In the genomic region with DNA sequence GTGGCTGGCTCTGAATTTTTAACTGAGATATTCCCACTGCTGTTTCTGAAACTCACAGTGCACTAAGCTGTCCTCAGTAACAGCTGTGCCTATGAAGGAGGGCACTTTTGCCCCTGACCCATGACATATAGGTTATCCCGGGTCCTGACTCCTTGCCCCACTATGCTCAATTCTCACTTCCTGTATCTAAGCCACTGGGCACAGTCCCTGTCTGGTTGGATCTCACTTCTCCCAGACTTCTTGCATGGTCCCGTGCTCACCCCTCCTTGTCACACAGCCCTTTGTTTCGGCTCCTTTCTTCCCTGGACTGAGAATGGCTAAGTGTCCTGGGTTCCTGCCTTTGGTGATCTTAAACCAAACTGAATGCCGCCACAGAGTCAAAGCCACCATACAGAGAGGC, we compare ENCODE assay signal across 24 mouse cellular contexts. TPM values are rescaled to one million over a fixed set of nuclear protein-coding genes. Genes with fewer than 3 reads are reported as not detected.
A peak's percentile ranks its signal among the peaks of the same experiment; 100 is the strongest.
DNase-seq lines count a peak whose midpoint lies in the region; ATAC-seq and TF ChIP-seq lines count a peak whose summit lies in the region.
"Had no signal": no experiment of that assay in that cellular context is flagged by ENCODE, and none has a peak within 500 bp of the region (broad histone marks: within the 10 kb centered on the region; RNA-seq: fewer than 3 reads in every experiment).

No protein-coding gene starts in this region.

- peaks cover 15% of the 10 kb centered on the region for H3K4me1 ChIP-seq in heart, adult 2 months (ENCODE audit: control insufficient read depth, insufficient read depth, low read length)
- peaks cover 9% of the 10 kb centered on the region; the same call in 1 of the 2 replicates for H3K4me1 ChIP-seq in liver, postnatal 0 days (ENCODE audit: insufficient read depth)
- no peaks in the 10 kb centered on the region for H3K4me1 ChIP-seq in liver, embryonic 11.5 days (replicated peaks; ENCODE audit: control insufficient read depth, insufficient read depth, low read length)
- 0 out of 2 replicates have a peak, but pooled peaks cover 3% of the 10 kb centered on the region for H3K4me1 ChIP-seq in kidney, embryonic 14.5 days (ENCODE audit: control insufficient read depth, insufficient read depth, low read length)
- H3K4me1 ChIP-seq: forebrain, embryonic 15.5 days had no signal

- H3K9ac ChIP-seq in heart, adult 2 months (ENCODE audit: low read depth, low read length) = no peak overlapping the region
- H3K9ac ChIP-seq in liver, postnatal 0 days (replicated peaks) = no peak overlapping the region
- no peak overlapping the region for H3K9ac ChIP-seq in liver, embryonic 11.5 days (ENCODE audit: low read depth, low read length)
- no peak overlapping the region for H3K9ac ChIP-seq in kidney, embryonic 14.5 days (ENCODE audit: low read depth, low read length)
- H3K9ac ChIP-seq: embryonic facial prominence, embryonic 13.5 days; forebrain, embryonic 15.5 days; liver, embryonic 15.5 days; lung, embryonic 15.5 days; neural tube, embryonic 12.5 days had no signal

- no peak for TF ChIP-seq CTCF in heart, adult 2 months (IDR thresholded peaks at IDR 0.05)
- no peak for TF ChIP-seq CTCF in liver, postnatal 0 days (IDR thresholded peaks at IDR 0.05; ENCODE audit: low read depth)

- 0 out of 2 replicates have a peak, but pooled peaks have one; percentile 21 for ATAC-seq in liver, postnatal 0 days
- ATAC-seq in liver, embryonic 11.5 days (replicated peaks; ENCODE audit: low FRiP score) = no peak
- peak; percentile 40; the same call in 1 of the 2 replicates for ATAC-seq in monocyte, adult 5-6 weeks (replicated peaks; ENCODE audit: insufficient number of reproducible peaks, low FRiP score, low TSS enrichment, poor library complexity, severe bottlenecking)
- ATAC-seq in kidney, embryonic 14.5 days (ENCODE audit: low FRiP score, low TSS enrichment) = no peak
- ATAC-seq: forebrain, embryonic 15.5 days; hindbrain, embryonic 16.5 days had no signal

- DNase-seq in heart, adult 2 months = no peak
- no peak for DNase-seq in heart, adult 9 months (ENCODE audit: low spot score in 2 of 2)
- no peak for DNase-seq in liver, postnatal 0 days
- no peak for DNase-seq in liver, embryonic 11.5 days (ENCODE audit: low spot score)
- peak; percentile 22 for DNase-seq in thymus, postnatal 25 days
- DNase-seq in thymus, postnatal 4 days = no peak
- DNase-seq: adrenal gland, postnatal 25 days; cerebellum, adult 11-12 months; cerebellum, adult 9-11 months; layer of hippocampus, postnatal 36 days; left cerebral cortex, postnatal 4 days; liver; right cerebral cortex, adult 18-20 months had no signal

- TF ChIP-seq EP300 in heart, adult 2 months (IDR thresholded peaks at IDR 0.05; ENCODE audit: insufficient read depth, low read depth, low read length) = no peak
- no peak for TF ChIP-seq EP300 in liver, postnatal 0 days (IDR thresholded peaks at IDR 0.05; ENCODE audit: low read depth)

- no peak for TF ChIP-seq POLR2A in heart, adult 2 months (IDR thresholded peaks at IDR 0.05; ENCODE audit: insufficient read depth, low read depth, low read length)

- H3K79me2 ChIP-seq in heart, adult 2 months (replicated peaks; ENCODE audit: control insufficient read depth, insufficient read depth, low read length) = no peaks in the 10 kb centered on the region

- peak overlapping the region; percentile 70 for H3K27ac ChIP-seq in heart, adult 2 months
- no peak overlapping the region for H3K27ac ChIP-seq in liver, postnatal 0 days (ENCODE audit: low read depth)
- no peak overlapping the region for H3K27ac ChIP-seq in liver, embryonic 11.5 days (ENCODE audit: low read depth, low read length)
- no peak overlapping the region for H3K27ac ChIP-seq in kidney, embryonic 14.5 days (ENCODE audit: low read depth, low read length)
- H3K27ac ChIP-seq: embryonic facial prominence, embryonic 13.5 days; forebrain, embryonic 10.5 days; forebrain, embryonic 15.5 days; liver, embryonic 15.5 days; neural tube, embryonic 12.5 days had no signal

- WGBS in heart, adult 2 months = 89% methylated on average over 4 of the region's 4 CpGs
- WGBS in liver, postnatal 0 days (ENCODE audit: insufficient replicate concordance) = 65% methylated on average over 4 of the region's 4 CpGs
- WGBS in liver, embryonic 11.5 days = 88% methylated on average over 4 of the region's 4 CpGs
- 89% methylated on average over 4 of the region's 4 CpGs for WGBS in kidney, embryonic 14.5 days

- no peaks in the 10 kb centered on the region for H3K27me3 ChIP-seq in heart, adult 2 months (ENCODE audit: control insufficient read depth, insufficient read depth, low read length)
- H3K27me3 ChIP-seq in liver, postnatal 0 days (ENCODE audit: insufficient read depth, low read length) = no peaks in the 10 kb centered on the region
- H3K27me3 ChIP-seq in liver, embryonic 11.5 days (replicated peaks; ENCODE audit: control insufficient read depth, insufficient read depth, low read length) = no peaks in the 10 kb centered on the region
- no peaks in the 10 kb centered on the region for H3K27me3 ChIP-seq in kidney, embryonic 14.5 days (ENCODE audit: control insufficient read depth, insufficient read depth, low read length)
- H3K27me3 ChIP-seq: embryonic facial prominence, embryonic 13.5 days; forebrain, embryonic 15.5 days; liver, embryonic 15.5 days; lung, embryonic 15.5 days; neural tube, embryonic 12.5 days had no signal

- no peak overlapping the region for H3K4me2 ChIP-seq in liver, postnatal 0 days (ENCODE audit: low read depth, low read length)
- no peak overlapping the region for H3K4me2 ChIP-seq in liver, embryonic 11.5 days
- H3K4me2 ChIP-seq in kidney, embryonic 14.5 days (replicated peaks; ENCODE audit: low read depth, low read length) = no peak overlapping the region
- H3K4me2 ChIP-seq: embryonic facial prominence, embryonic 13.5 days; forebrain, embryonic 15.5 days; midbrain, embryonic 11.5 days; neural tube, embryonic 12.5 days had no signal

- H3K4me3 ChIP-seq in heart, adult 2 months = no peak overlapping the region
- H3K4me3 ChIP-seq in liver, postnatal 0 days (ENCODE audit: low read depth, low read length) = no peak overlapping the region
- H3K4me3 ChIP-seq in liver, embryonic 11.5 days (ENCODE audit: low read depth, low read length) = no peak overlapping the region
- H3K4me3 ChIP-seq in kidney, embryonic 14.5 days (ENCODE audit: low read length) = no peak overlapping the region
- H3K4me3 ChIP-seq: embryonic facial prominence, embryonic 13.5 days; forebrain, embryonic 10.5 days; forebrain, embryonic 15.5 days; liver, embryonic 15.5 days; lung, embryonic 15.5 days; myocyte; neural tube, embryonic 12.5 days had no signal

- no peaks in the 10 kb centered on the region for H3K9me3 ChIP-seq in liver, postnatal 0 days (ENCODE audit: low read length)
- no peaks in the 10 kb centered on the region for H3K9me3 ChIP-seq in liver, embryonic 11.5 days (ENCODE audit: control insufficient read depth, low read length)
- no peaks in the 10 kb centered on the region for H3K9me3 ChIP-seq in kidney, embryonic 14.5 days (ENCODE audit: control insufficient read depth, low read length)
- H3K9me3 ChIP-seq: embryonic facial prominence, embryonic 13.5 days; forebrain, embryonic 10.5 days; forebrain, embryonic 15.5 days; liver, embryonic 15.5 days; lung, embryonic 15.5 days; neural tube, embryonic 12.5 days had no signal

- peaks cover 3% of the 10 kb centered on the region for H3K36me3 ChIP-seq in heart, adult 2 months (ENCODE audit: control insufficient read depth, insufficient read depth, low read length)
- no peaks in the 10 kb centered on the region for H3K36me3 ChIP-seq in liver, postnatal 0 days (replicated peaks; ENCODE audit: insufficient read depth, low read length)
- H3K36me3 ChIP-seq in liver, embryonic 11.5 days (ENCODE audit: control insufficient read depth, insufficient read depth, low read length) = no peaks in the 10 kb centered on the region
- no peaks in the 10 kb centered on the region for H3K36me3 ChIP-seq in kidney, embryonic 14.5 days (ENCODE audit: control insufficient read depth, insufficient read depth, low read length)
- H3K36me3 ChIP-seq: embryonic facial prominence, embryonic 13.5 days; forebrain, embryonic 10.5 days; forebrain, embryonic 15.5 days; liver, embryonic 15.5 days; lung, embryonic 15.5 days; neural tube, embryonic 12.5 days had no signal

- intact Hi-C loops in heart, adult 2 months (cut with DNase I) = no loop called here

RNA-seq across cellular contexts. Expression of a gene that starts 24.8 kb away (rescaled TPM):
- 1 to 10 TPM; 1.8 to 2.0 TPM for total RNA-seq in heart, adult 2 months (2021)
- 1.6 and 2.6 TPM in 2 replicates for polyA plus RNA-seq in heart, adult 2 months (2012; rRNA removed)
- 2.6 and 3.3 TPM in 2 replicates for polyA plus RNA-seq in liver, postnatal 0 days (2015; fragmentation: Nextera tagmentation; extraction: Ambion mirVana)
- 22.3 and 23.2 TPM in 2 replicates for polyA plus RNA-seq in liver, embryonic 11.5 days (2014; fragmentation: Nextera tagmentation; extraction: Ambion mirVana)
- 7.4 to 18.3 TPM (median 8.6 TPM) in 3 replicates for total RNA-seq in monocyte, adult 5-6 weeks (2017)
- 14.5 and 24.2 TPM in 2 replicates for polyA plus RNA-seq in kidney, embryonic 14.5 days (2014; fragmentation: Nextera tagmentation; extraction: Ambion mirVana)

RNA-seq across cellular contexts. Expression of a gene that starts 35.1 kb away (rescaled TPM):
- total RNA-seq in heart, adult 2 months (2021) = under 1 TPM; 0.13 to 0.23 TPM
- 0.41 and 0.50 TPM in 2 replicates for polyA plus RNA-seq in heart, adult 2 months (2012; rRNA removed)
- 0.09 and 0.12 TPM in 2 replicates for polyA plus RNA-seq in liver, postnatal 0 days (2015; fragmentation: Nextera tagmentation; extraction: Ambion mirVana)
- polyA plus RNA-seq in liver, embryonic 11.5 days (2014; fragmentation: Nextera tagmentation; extraction: Ambion mirVana) = not detected in 2 replicates
- total RNA-seq in monocyte, adult 5-6 weeks (2017) = 0.75 to 1.5 TPM (median 1.1 TPM) in 3 replicates
- polyA plus RNA-seq in kidney, embryonic 14.5 days (2014; fragmentation: Nextera tagmentation; extraction: Ambion mirVana) = not detected in 2 replicates
- polyA plus RNA-seq: forebrain, embryonic 10.5 days; midbrain, embryonic 11.5 days; myocyte had no signal

Comparison
In these comparisons a context has a peak if more than half of its experiments do, and no peak if none do; other contexts are left out.
1. ATAC-seq: peak in liver, postnatal 0 days (single experiment) and monocyte, adult 5-6 weeks (single experiment); none in liver, embryonic 11.5 days (single experiment) and kidney, embryonic 14.5 days (single experiment).